Comparison of ENCODE assay signal across 8 mouse cellular contexts in the genomic region with DNA sequence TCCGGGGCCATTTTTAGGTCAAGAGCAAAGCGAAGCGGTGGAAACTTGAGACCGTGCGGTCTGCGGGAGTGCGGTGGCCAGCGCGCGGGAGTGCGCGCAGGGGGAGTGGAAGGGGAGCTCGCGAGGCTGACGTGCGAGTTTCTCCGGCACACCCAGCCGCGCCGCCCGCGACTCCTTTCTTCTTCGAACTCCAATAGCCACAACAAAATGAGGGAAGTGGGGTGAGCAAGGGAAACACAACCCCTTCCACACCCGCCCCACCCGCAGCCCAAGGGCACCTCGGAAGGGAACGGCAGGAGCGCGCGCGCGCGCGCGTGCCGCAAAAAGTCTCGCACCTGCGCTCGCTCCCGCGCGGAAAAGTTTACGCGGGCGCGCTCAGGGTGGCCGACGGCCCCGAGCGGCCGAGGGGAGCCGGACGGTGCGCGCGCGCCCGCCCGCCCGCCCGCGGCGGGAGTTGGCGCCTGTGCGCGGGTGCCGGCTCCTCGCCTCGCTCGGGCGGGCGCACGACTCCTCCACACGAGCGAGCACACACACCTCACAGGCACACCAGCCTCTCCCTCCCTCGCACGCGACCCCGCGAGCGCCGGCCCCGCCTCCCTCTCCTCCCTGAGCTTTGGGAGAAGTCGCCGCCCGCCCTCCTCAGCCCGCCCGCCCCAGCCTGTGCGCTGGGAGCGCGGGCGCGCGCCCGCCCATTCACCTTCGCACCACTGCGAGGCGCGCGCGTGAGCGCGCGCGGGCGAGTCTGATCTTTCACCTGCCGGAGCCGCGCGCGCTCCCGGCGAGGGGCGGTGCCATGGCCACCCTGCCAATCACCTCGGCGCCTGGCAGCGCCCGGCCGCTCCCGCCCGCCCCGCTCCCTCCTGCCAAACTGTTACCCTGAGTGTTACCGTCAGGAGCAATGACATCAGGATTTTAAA.
DNase-seq lines count a peak whose midpoint lies in the region; ATAC-seq and TF ChIP-seq lines count a peak whose summit lies in the region.

No protein-coding gene starts in this region.

- peaks cover 98% of the 10 kb centered on the region for H3K27me3 ChIP-seq in embryonic facial prominence, embryonic 13.5 days
- peaks cover 19% of the 10 kb centered on the region for H3K27me3 ChIP-seq in heart, embryonic 15.5 days
- H3K27me3 ChIP-seq in lung, postnatal 0 days (replicated peaks; ENCODE audit: insufficient read depth, low read length): no peaks in the 10 kb centered on the region

- peak overlapping the region; percentile 69 for H3K9ac ChIP-seq in embryonic facial prominence, embryonic 13.5 days
- peak overlapping the region; percentile 66 for H3K9ac ChIP-seq in heart, embryonic 15.5 days
- H3K9ac ChIP-seq in lung, postnatal 0 days (replicated peaks; ENCODE audit: low read depth): peak overlapping the region; percentile 75; the same call in 1 of the 2 replicates

- no peaks in the 10 kb centered on the region for H3K9me3 ChIP-seq in embryonic facial prominence, embryonic 13.5 days
- no peaks in the 10 kb centered on the region for H3K9me3 ChIP-seq in heart, embryonic 15.5 days (replicated peaks)
- no peaks in the 10 kb centered on the region for H3K9me3 ChIP-seq in lung, postnatal 0 days (ENCODE audit: low read length)

- no peak for TF ChIP-seq EP300 in lung, postnatal 0 days (IDR thresholded peaks at IDR 0.05)

- TF ChIP-seq CTCF in lung, postnatal 0 days (IDR thresholded peaks at IDR 0.05): no peak

- H3K27ac ChIP-seq in embryonic facial prominence, embryonic 13.5 days: no peak overlapping the region; the same call in 1 of the 2 replicates
- H3K27ac ChIP-seq in heart, embryonic 15.5 days: peak overlapping the region; percentile 90
- peak overlapping the region; percentile 83 for H3K27ac ChIP-seq in lung, postnatal 0 days (ENCODE audit: low read length)

- ATAC-seq in embryonic facial prominence, embryonic 13.5 days (ENCODE audit: insufficient number of reproducible peaks, insufficient read depth, low FRiP score, low TSS enrichment, low read depth): peak; percentile 66
- peak; percentile 89 for ATAC-seq in heart, embryonic 15.5 days (replicated peaks; ENCODE audit: insufficient number of reproducible peaks, insufficient read depth, low FRiP score, low read depth)
- peak; percentile 86 for ATAC-seq in lung, postnatal 0 days

- H3K4me3 ChIP-seq in embryonic facial prominence, embryonic 13.5 days: peak overlapping the region; percentile 64
- peak overlapping the region; percentile 66 for H3K4me3 ChIP-seq in heart, embryonic 15.5 days
- H3K4me3 ChIP-seq in lung, postnatal 0 days (ENCODE audit: low read depth, low read length): peak overlapping the region; percentile 66

- peak overlapping the region; percentile 98 for H3K4me2 ChIP-seq in embryonic facial prominence, embryonic 13.5 days
- H3K4me2 ChIP-seq in heart, embryonic 15.5 days: peak overlapping the region; percentile 77
- H3K4me2 ChIP-seq in lung, postnatal 0 days (replicated peaks; ENCODE audit: low read depth, low read length): peak overlapping the region; percentile 88

- DNase-seq in CD4-positive helper T cell, adult 2 months (ENCODE audit: low read depth, low spot score): peak; percentile 95
- peak; percentile 35 to 47 for DNase-seq in adrenal gland, postnatal 4 days (ENCODE audit: low spot score in 2 of 2)
- peak; percentile 94 for DNase-seq in kidney, postnatal 10 days
- DNase-seq in lung, postnatal 0 days (ENCODE audit: low spot score): peak; percentile 93
- peak; percentile 83 for DNase-seq in ovary, postnatal 36 days (ENCODE audit: low spot score)
- DNase-seq in thymus, postnatal 10 days (ENCODE audit: low spot score in 2 of 2): peak; percentile 62 to 76

- under 1% methylated on average over 86 of the region's 123 CpGs for WGBS in embryonic facial prominence, embryonic 13.5 days
- under 1% methylated on average over 110 of the region's 123 CpGs for WGBS in heart, embryonic 15.5 days
- 1% methylated on average over 86 of the region's 123 CpGs for WGBS in lung, postnatal 0 days

- H3K36me3 ChIP-seq in embryonic facial prominence, embryonic 13.5 days: no peaks in the 10 kb centered on the region
- no peaks in the 10 kb centered on the region for H3K36me3 ChIP-seq in heart, embryonic 15.5 days
- no peaks in the 10 kb centered on the region for H3K36me3 ChIP-seq in lung, postnatal 0 days (ENCODE audit: insufficient read depth, low read length)

- peaks cover 13% of the 10 kb centered on the region for H3K4me1 ChIP-seq in embryonic facial prominence, embryonic 13.5 days
- peaks cover 58% of the 10 kb centered on the region for H3K4me1 ChIP-seq in heart, embryonic 15.5 days (replicated peaks)
- H3K4me1 ChIP-seq in lung, postnatal 0 days (ENCODE audit: insufficient read depth, low read depth, low read length): peaks cover 2% of the 10 kb centered on the region; the same call in 1 of the 2 replicates

Comparison
In these comparisons a context has a peak if more than half of its experiments do, and no peak if none do; other contexts are left out.
1. DNase-seq: peak in every context shown above with its lines; median percentile 95 in CD4-positive helper T cell, adult 2 months; 94 in kidney, postnatal 10 days; 93 in lung, postnatal 0 days; 83 in ovary, postnatal 36 days; 69 in thymus, postnatal 10 days; 41 in adrenal gland, postnatal 4 days.